Mouse (Mus musculus) limb, embryonic 12.5 days (tissue): ENCODE measurements around the gene Asic3. TPM values are rescaled to one million over a fixed set of nuclear protein-coding genes. Genes with fewer than 3 reads are reported as not detected.
"Not testable (repeated sequence)": the region's sequence is repeated elsewhere in the genome, so short reads cannot be mapped to it uniquely, and the experiment has no call there.

Experiments used
- ATAC-seq: fragments of 200-750 bp; cut with Nextera tagmentation; 2 replicates; pipeline ENCODE4 v1.8.0; 2017; ENCODE audit warnings: low read depth, moderate TSS enrichment; ENCODE audit not compliant: insufficient number of reproducible peaks, insufficient read depth, low FRiP score, low TSS enrichment
- H3K27ac ChIP-seq: fragments of 300-500 bp; sonication (generic); 2 replicates; pipeline ENCODE4 v1.5.1; 2016; ENCODE audit warnings: mild to moderate bottlenecking, moderate library complexity
- H3K27me3 ChIP-seq: fragments of 300-500 bp; sonication (generic); 2 replicates; pipeline ENCODE4 v1.6.1; 2016; ENCODE audit warnings: mild to moderate bottlenecking, moderate library complexity
- H3K36me3 ChIP-seq: fragments of 300-500 bp; sonication (generic); 2 replicates; pipeline ENCODE4 v1.6.1; 2016; ENCODE audit warnings: mild to moderate bottlenecking, moderate library complexity
- H3K4me1 ChIP-seq: fragments of 300-500 bp; sonication (generic); replicated peaks from 2 replicates; pipeline ENCODE4 v1.6.1; 2016
- H3K4me2 ChIP-seq: fragments of 300-500 bp; sonication (generic); 2 replicates; pipeline ENCODE4 v1.6.1; 2016; ENCODE audit warnings: mild to moderate bottlenecking, moderate library complexity
- H3K4me3 ChIP-seq: fragments of 300-500 bp; sonication (generic); replicated peaks from 2 replicates; pipeline ENCODE4 v1.5.1; 2016; ENCODE audit warnings: mild to moderate bottlenecking
- H3K9ac ChIP-seq: fragments of 300-500 bp; sonication (generic); replicated peaks from 2 replicates; pipeline ENCODE4 v1.6.1; 2016; ENCODE audit warnings: mild to moderate bottlenecking, moderate library complexity
- H3K9me3 ChIP-seq: fragments of 300-500 bp; sonication (generic); 2 replicates; pipeline ENCODE4 v1.6.1; 2016; ENCODE audit warnings: mild to moderate bottlenecking, moderate library complexity
- WGBS: fragments of 180-500 bp; shearing (Covaris S2); methylation state at CpG from one replicate; pipeline ENCODE4 v1.1.7; 2016; 5-methylcytosine and 5-hydroxymethylcytosine counted together
- polyA plus RNA-seq: library from polyadenylated mRNA; unstranded; fragments of >200 nt; fragmentation: Nextera tagmentation; extraction: Ambion mirVana; gene quantifications from 2 replicates; pipeline ENCODE4 v1.2.1, GENCODE M21; 2016

The Asic3 gene
- polyA plus RNA-seq, 1 experiment from 2014 or later, result 1.2 TPM

DNA sequence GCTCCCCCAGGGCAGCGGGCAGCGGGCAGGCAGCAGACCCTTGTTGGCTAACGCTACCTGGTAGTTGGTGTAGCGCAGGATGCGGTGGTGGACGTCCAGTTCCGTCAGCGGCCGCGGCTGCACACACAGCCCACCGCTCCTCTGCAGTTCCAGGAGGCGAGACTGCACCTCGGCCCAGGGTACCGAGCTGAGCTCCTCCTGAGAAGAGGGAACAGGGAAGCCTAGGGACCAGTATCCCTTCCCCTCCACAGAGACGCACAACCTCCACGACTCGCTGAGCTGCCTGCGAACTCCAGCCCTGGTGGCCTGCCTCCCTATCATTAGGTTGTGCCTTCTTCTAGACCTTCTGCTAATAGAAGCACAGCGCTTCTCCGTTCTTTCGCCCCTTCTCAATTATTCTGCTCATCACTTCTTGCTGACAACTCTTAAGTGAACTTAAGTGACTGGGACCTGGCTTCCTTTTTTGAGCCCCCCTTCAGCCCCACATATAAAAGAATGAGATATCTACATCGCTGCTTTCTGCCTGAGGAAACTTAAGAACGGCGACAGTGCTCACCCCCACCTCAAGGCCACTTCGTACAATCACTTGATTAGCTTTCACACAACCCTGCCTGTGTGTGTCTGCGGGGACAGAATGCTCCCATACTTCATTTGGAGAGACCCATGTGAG is 24.8 kb upstream of the Asic3 start:
- ATAC-seq, result no peak
- peak overlapping the region; percentile 67 for H3K9ac ChIP-seq
- H3K36me3 ChIP-seq, result no peaks in the 10 kb centered on the region
- H3K27ac ChIP-seq, result peak overlapping the region; percentile 29; the same call in 1 of the 2 replicates
- H3K4me2 ChIP-seq, result peak overlapping the region; percentile 96
- 24% methylated on average over 26 of the region's 26 CpGs for WGBS
- peak overlapping the region; percentile 50 for H3K4me3 ChIP-seq
- H3K9me3 ChIP-seq, result no peaks in the 10 kb centered on the region
- peaks cover 26% of the 10 kb centered on the region for H3K4me1 ChIP-seq
- H3K27me3 ChIP-seq, result peaks cover 44% of the 10 kb centered on the region

DNA sequence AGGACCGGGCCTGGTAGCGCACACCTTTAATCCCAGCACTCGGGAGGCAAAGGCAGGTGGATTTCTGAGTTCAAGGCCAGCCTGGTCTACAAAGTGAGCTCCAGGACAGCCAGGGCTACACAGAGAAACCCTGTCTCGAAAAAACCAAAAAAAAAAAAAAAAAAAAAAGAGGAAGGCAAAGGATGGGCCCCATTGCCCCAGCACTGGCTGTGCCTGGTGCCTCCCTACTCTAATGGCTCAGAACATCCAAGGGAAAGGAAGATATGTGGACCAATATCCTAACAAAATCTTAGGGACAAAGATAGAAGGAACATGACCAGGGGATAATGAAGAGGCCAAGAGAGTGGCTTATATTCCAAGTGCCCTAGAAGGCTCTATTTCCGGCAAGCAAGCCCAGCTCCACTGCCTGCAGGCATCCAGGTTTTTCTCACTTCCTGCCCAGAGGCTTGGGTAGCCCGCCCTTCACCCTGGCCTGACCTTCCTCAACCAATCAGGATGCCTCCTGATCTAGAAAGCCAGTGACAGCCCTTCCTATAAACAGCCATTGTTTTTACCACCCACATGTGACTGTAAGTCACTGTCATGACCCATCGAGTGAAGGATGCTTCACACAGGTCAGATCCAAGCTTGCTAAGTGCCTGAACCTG is 24.1 kb upstream of the Asic3 start:
- Histone ChIP-seq H3K27me3 (peaks cover 44% of the 10 kb centered on the region), H3K4me2 (peak overlapping the region; percentile 96; the same call in 1 of the 2 replicates), H3K9me3 (no peaks in the 10 kb centered on the region), H3K36me3 (no peaks in the 10 kb centered on the region), H3K9ac (no peak overlapping the region), H3K27ac (no peak overlapping the region), H3K4me3 (no peak overlapping the region), H3K4me1 (peaks cover 23% of the 10 kb centered on the region)
- no peak for ATAC-seq
- 45% methylated on average over 7 of the region's 7 CpGs for WGBS

DNA sequence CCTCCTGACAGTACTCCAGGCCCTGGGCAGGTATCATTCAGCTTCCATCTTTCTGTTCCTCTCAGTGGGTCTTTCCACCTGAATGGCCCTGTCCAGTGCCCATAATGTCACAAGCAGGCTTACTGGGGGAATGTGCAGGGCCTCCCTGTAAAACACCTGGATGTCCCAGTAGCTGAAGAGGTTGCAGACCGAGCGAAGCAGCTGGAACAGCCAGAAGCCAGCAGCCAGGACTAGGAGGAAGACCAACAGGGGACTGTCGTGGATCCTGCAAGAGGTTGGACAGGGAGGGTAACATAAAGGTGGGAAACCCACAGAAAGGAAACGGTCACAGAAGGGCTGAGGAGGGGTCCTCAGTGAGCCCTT is 23.6 kb upstream of the Asic3 start:
- peaks cover 23% of the 10 kb centered on the region for H3K4me1 ChIP-seq
- H3K9ac ChIP-seq, result no peak overlapping the region
- H3K9me3 ChIP-seq, result no peaks in the 10 kb centered on the region
- H3K27me3 ChIP-seq, result peaks cover 40% of the 10 kb centered on the region
- H3K4me2 ChIP-seq, result no peak overlapping the region
- no peaks in the 10 kb centered on the region for H3K36me3 ChIP-seq
- no peak overlapping the region for H3K27ac ChIP-seq
- ATAC-seq, result no peak
- WGBS, result 62% methylated on average over 4 of the region's 4 CpGs
- no peak overlapping the region for H3K4me3 ChIP-seq

DNA sequence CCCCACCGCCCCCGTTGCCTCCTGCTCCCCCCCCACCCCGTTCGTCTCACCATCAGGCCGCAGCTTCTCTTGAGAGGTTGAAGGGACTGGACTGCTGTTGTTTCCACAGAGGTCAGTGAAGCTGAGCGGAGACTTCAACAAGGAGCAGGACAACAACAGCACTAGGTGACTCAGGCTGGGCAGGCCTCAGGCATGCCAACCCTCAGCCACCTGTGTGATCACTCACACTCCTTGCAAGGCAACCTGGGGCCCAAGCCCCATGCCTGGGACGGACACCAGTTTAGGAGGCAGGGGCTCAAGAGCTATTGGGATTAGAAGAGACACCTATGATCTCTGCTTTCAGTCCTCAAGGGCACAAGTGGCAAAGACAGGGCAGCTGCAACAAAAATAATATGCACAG is 21.3 kb upstream of the Asic3 start, which contains the start of gene Atg9b:
Gene Atg9b, minus strand, starts transcription at position 280 of the 400 bp plus-strand sequence.
- WGBS, result 81% methylated on average over 7 of the region's 7 CpGs
- Histone ChIP-seq H3K4me1 (peaks cover 23% of the 10 kb centered on the region), H3K36me3 (no peaks in the 10 kb centered on the region), H3K9me3 (no peaks in the 10 kb centered on the region), H3K4me3 (no peak within 1 kb of the TSS), H3K4me2 (no peak within 1 kb of the TSS), H3K9ac (no peak within 1 kb of the TSS), H3K27me3 (peaks cover 18% of the 10 kb centered on the region), H3K27ac (no peak within 1 kb of the TSS)
- ATAC-seq, result no peak

DNA sequence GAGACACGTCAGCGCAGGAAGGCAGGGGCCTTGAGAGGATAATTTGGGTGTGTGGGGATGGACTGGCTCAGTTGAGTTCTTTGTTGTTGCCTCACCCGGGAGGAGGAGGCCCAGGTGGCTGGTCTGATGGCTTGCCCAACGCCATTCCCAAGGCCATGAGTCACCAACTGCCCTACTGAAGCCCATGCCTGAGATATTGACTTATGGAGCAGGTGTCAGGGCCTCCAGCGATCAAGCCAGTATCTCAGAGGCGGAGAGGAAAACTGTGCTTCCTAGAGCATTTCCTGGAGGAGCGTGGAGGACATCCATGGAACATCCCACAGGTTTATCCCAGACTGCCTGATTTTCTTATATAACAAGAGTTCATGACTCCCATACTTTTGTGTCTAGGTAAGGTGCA is 20.5 kb upstream of the Asic3 start:
- no peak overlapping the region for H3K4me3 ChIP-seq
- H3K4me1 ChIP-seq, result peaks cover 15% of the 10 kb centered on the region
- no peak for ATAC-seq
- no peak overlapping the region for H3K9ac ChIP-seq
- 76% methylated on average over 7 of the region's 7 CpGs for WGBS
- no peaks in the 10 kb centered on the region for H3K9me3 ChIP-seq
- peaks cover 10% of the 10 kb centered on the region for H3K27me3 ChIP-seq
- no peaks in the 10 kb centered on the region for H3K36me3 ChIP-seq
- H3K27ac ChIP-seq, result no peak overlapping the region
- H3K4me2 ChIP-seq, result no peak overlapping the region

DNA sequence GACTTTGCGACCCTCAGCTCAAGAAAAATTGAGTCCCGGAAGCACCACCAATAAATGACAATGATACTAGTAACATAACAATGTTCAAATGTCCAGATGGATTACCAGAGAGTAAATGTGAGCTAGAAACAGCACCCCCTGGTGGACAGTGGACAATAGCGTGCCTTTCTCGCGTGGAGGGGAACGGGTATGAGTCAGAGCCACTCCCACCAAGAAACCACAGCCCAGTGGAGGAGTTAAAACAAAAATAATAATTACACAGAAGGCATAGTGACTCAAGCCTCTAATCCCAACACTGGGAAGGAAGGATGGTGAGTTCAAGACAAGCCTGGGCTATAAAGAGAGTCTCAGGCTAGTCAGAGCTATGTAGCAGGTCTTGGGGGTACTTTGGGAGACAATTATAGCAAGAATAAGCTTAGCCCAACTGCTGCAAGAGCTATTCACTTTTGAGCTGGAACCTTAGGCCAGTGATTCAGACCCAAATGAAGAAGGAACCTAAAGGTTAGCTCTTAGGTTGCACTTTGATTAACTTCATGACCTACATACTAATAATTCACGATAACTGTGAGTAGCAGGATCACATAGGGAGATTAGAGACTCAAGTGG is 19.7 kb upstream of the Asic3 start, which contains the start of gene Abcb8:
Gene Abcb8, plus strand, starts transcription at position 272 of the 606 bp plus-strand sequence.
- H3K27me3 ChIP-seq, result peaks cover 3% of the 10 kb centered on the region
- peak within 1 kb of the TSS; percentile 50 for H3K4me3 ChIP-seq
- peak within 1 kb of the TSS; percentile 58 for H3K4me2 ChIP-seq
- peak within 1 kb of the TSS; percentile 35; the same call in 1 of the 2 replicates for H3K9ac ChIP-seq
- no peaks in the 10 kb centered on the region for H3K36me3 ChIP-seq
- 22% methylated on average over 7 of the region's 7 CpGs for WGBS
- ATAC-seq, result no peak
- H3K27ac ChIP-seq, result peak within 1 kb of the TSS; percentile 62; the same call in 1 of the 2 replicates
- H3K9me3 ChIP-seq, result no peaks in the 10 kb centered on the region
- H3K4me1 ChIP-seq, result peaks cover 9% of the 10 kb centered on the region

DNA sequence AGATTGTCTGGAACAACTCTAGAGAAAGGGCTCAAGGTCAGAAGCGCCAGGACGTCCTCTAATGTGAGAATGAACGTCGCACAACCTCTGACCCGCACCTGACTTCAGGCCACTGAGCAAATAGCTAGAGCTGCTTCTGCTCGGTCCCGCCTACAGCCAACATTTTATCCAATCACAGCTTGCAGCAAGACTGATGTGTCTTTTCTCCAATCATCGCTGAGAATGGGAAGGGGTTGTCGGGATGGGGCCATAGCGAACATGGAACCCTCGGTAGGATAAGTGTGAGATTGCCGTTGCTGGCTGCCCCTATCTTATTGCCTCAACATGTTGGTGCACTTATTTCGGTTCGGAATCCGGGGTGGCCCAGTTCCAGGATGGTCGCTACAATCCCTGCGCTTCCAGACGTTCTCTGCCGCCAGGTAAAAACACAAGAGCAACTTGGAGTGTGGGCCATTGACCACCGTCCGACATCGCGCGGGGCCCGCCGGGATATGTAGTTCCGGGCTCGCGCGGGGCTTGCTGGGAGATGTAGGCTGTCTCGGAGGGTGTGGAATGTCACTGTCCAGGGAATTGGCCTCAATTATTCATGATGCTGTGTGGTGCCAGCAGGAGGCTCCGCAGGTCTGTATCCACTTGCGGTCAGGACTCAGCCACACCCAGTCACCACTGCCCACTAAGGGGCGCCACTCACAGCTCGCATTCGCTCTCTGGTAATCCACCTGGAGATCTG is 18.9 kb upstream of the Asic3 start:
- ATAC-seq, result peak; percentile 97
- Histone ChIP-seq H3K4me1 (peaks cover 6% of the 10 kb centered on the region), H3K4me3 (peak overlapping the region; percentile 50), H3K27me3 (no peaks in the 10 kb centered on the region), H3K9me3 (no peaks in the 10 kb centered on the region), H3K27ac (peak overlapping the region; percentile 62; the same call in 1 of the 2 replicates), H3K4me2 (peak overlapping the region; percentile 58), H3K36me3 (no peaks in the 10 kb centered on the region), H3K9ac (peak overlapping the region; percentile 35; the same call in 1 of the 2 replicates)
- WGBS, result 2% methylated on average over 36 of the region's 36 CpGs

DNA sequence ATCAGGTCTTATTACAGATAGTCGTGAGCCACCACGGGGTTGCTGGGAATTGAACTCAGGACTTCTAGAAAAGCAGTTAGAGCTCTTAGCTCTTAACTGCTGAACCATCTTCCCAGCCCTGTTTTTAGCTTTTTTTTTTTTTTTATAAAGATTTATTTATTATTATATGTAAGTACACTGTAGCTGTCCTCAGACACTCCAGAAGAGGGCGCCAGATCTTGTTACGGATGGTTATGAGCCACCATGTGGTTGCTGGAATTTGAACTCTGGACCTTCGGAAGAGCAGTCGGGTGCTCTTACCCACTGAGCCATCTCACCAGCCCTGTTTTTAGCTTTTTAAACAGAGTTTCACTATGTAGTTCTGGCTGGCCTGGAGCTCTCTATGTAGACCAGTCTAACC is 16.9 kb upstream of the Asic3 start:
- ATAC-seq, H3K9ac ChIP-seq, H3K9me3 ChIP-seq, H3K27me3 ChIP-seq, H3K4me2 ChIP-seq, H3K27ac ChIP-seq, H3K4me3 ChIP-seq, H3K4me1 ChIP-seq: not testable (repeated sequence)
- 88% methylated on average over 6 of the region's 6 CpGs for WGBS
- H3K36me3 ChIP-seq, result peaks cover 10% of the 10 kb centered on the region; the same call in 1 of the 2 replicates

DNA sequence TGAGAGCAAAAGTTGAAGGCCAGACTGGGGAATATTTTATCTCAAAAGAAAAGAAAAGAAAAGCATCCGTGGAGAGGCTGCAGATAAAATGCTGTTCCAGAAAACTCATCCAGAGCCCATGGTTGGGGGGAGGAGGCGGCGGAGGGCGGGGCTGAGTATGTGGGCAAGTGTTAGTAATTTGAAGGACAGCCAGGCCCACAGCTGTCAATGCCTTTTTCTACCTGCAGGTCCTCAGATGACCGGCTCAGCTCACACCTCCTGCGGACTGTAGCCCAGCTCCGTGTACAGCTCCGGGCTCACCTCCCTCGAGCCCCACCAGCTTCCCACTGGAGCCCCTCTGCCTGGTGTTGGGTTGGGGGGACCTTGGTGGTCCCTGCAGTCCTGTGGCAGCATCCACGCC is 13.5 kb upstream of the Asic3 start:
- Histone ChIP-seq H3K36me3 (peaks cover 38% of the 10 kb centered on the region), H3K9me3 (no peaks in the 10 kb centered on the region), H3K27me3 (no peaks in the 10 kb centered on the region), H3K9ac (no peak overlapping the region), H3K27ac (no peak overlapping the region), H3K4me3 (no peak overlapping the region), H3K4me1 (no peaks in the 10 kb centered on the region; the same call in 1 of the 2 replicates), H3K4me2 (no peak overlapping the region)
- ATAC-seq, result no peak
- 76% methylated on average over 10 of the region's 10 CpGs for whole genome bisulfite sequencing

DNA sequence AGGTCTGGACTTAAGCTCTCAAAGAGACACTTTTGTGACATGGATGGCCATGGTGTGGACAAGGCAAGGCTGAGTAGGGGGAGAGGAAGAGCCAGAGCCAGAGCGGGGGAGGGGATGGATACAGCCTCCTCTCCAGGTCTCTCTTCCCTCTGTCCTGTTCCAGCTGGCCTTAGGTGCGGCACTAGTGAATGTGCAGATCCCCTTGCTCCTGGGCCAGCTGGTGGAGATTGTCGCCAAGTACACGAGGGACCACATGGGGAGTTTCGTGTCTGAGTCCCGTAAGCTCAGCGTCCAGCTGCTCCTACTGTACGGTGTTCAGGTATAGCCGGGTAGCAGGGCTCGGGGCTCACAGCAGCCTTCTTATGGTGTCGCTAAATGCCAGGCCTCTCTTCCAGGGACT is 12.8 kb upstream of the Asic3 start:
- peaks cover 38% of the 10 kb centered on the region for H3K36me3 ChIP-seq
- H3K27me3 ChIP-seq, result no peaks in the 10 kb centered on the region
- no peak overlapping the region for H3K27ac ChIP-seq
- 84% methylated on average over 11 of the region's 11 CpGs for WGBS
- no peak overlapping the region for H3K4me3 ChIP-seq
- no peaks in the 10 kb centered on the region for H3K9me3 ChIP-seq
- H3K4me2 ChIP-seq, result no peak overlapping the region
- no peak overlapping the region for H3K9ac ChIP-seq
- no peak for ATAC-seq
- no peaks in the 10 kb centered on the region; the same call in 1 of the 2 replicates for H3K4me1 ChIP-seq
